Mouse (Mus musculus) adipose tissue, adult 10 weeks (tissue): ENCODE data around the gene Rpl11. TPM values are rescaled to one million over a fixed set of nuclear protein-coding genes. Genes with fewer than 3 reads are reported as not detected.

ENCODE experiments used
- polyA plus RNA-seq: library from polyadenylated mRNA; stranded (reverse); fragments of 350-450 nt; fragmentation: Illumina TruSeq; extraction: RNeasy Lipid Tissue Mini Kit (QIAGEN cat#74804); gene quantifications from one replicate; pipeline ENCODE4 v1.2.3, GENCODE M21; 2014; ENCODE audit warnings: low read depth, low replicate concordance

Rpl11 gene
- polyA plus RNA-seq: 1,130 TPM

DNA sequence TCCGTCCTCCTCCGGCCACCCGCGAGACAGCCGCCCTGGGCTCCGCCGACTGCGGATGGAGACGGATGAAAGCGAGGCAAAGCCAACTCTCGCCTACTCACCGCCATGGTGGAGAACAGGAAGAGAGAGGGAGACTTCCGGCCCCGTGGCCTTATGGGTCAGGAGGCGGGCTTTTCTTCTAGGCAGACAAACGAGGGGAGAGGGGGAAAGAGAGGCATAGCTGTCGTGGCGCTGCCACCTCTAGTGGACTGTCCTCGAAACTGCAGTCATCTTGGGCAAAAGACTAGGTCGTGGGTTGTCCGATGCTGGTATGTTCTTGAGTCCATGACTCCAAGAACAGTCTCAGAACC lies at the start of gene Rpl11:
Rpl11 (minus strand) TSS at position 182 of the 350 bp plus-strand sequence.

DNA sequence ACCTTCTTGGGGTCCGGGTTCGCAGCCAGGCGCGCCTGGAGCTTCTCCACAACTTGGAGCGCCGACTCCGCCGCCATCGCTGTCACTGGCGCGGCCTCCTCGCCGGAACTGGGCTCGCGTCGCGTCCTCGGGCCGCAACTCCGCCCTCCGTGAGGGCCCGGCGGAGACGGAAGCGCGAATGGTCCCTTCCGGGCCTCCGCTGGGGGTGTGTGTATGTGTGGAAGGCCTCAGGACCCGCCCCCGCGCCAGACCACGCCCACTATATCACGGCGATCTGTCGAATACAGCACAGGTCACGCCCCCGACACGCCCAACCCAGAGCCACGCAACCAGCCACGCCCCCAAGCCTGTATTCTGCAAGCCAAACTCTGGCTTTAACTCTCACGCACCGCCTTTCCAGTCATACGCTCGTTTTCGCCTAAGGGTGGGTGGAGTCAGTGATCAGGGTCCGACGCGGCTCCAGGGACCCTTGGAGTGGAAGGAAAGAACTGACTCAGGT lies 31.6 kb downstream of the Rpl11 start, which contains the start of gene Eloa:
Eloa (minus strand) TSS at position 215 of the 499 bp plus-strand sequence.

DNA sequence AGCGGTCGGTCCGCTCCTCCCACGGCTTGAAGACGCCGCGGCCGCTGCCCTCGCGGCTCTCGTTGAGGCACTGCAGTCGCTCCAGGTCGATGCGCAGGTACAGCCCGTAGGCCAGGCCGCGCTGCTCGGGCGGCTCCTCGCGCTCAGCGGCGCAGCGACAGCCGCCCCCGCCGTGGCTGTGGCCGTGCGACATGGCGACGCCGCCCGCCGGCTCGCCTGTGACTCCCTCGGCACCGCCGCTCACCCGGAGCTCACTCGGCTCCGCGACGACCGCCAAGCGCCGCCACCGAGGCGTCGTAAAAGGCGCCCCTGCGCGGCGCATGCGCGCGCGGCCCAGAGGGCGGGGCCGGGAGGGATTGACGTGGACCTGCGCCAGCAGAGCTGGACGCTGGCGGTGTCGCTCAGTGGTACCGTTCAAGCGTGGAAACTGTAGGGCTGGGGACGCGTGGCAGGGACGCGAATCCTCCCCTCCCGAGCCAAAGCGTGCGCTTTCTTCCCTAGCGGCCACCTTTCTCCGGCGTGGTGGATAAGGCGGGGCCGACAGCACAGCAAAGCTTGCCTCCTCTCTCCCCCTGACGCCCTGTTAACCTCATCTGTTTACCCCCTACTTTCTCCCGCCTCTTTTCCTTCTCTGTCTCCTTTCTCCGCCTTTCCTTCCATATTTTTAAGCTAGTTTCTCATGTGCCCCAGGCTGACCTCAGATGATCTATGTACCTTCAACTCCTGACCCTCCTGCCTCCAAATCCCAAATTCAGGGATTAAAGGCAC lies 66.1 kb downstream of the Rpl11 start, which contains the start of gene Pithd1:
Pithd1 (minus strand) TSS at position 322 of the 768 bp plus-strand sequence.

Other genes with a start within 250 kb of the Rpl11 start
- 89.6 TPM for gene Srsf10, start 197.7 kb downstream of the Rpl11 start, polyA plus RNA-seq
- gene Pnrc2, start 179.6 kb downstream of the Rpl11 start, polyA plus RNA-seq: 131 TPM
- 0.78 TPM for gene Cnr2, start 158.0 kb downstream of the Rpl11 start, polyA plus RNA-seq
- gene Fuca1, start 132.7 kb downstream of the Rpl11 start, polyA plus RNA-seq: 212 TPM
- gene Hmgcl, start 107.0 kb downstream of the Rpl11 start, polyA plus RNA-seq: 52.3 TPM
- gene Gale, start 89.7 kb downstream of the Rpl11 start, polyA plus RNA-seq: 29.9 TPM
- 50.2 TPM for gene Lypla2, start 80.8 kb downstream of the Rpl11 start, polyA plus RNA-seq
- 46.8 TPM for gene Pithd1, start 66.2 kb downstream of the Rpl11 start, polyA plus RNA-seq
- 24.2 TPM for gene Eloa, start 31.7 kb downstream of the Rpl11 start, polyA plus RNA-seq
- gene Id3, start 90.1 kb upstream of the Rpl11 start, polyA plus RNA-seq: 58.8 TPM
- gene E2f2, start 119.0 kb upstream of the Rpl11 start, polyA plus RNA-seq: 0.99 TPM
- gene Asap3, start 152.9 kb upstream of the Rpl11 start, polyA plus RNA-seq: 5.0 TPM
- 17.5 TPM for gene Tcea3, start 194.3 kb upstream of the Rpl11 start, polyA plus RNA-seq
- gene Zfp46, start 231.3 kb upstream of the Rpl11 start, polyA plus RNA-seq: 20.5 TPM